Mouse (Mus musculus) mouse trophoblast stem cell (cell line): ENCODE results near the gene Tspyl3.
"Not testable (repeated sequence)": the region's sequence is repeated elsewhere in the genome, so short reads cannot be mapped to it uniquely, and the experiment has no call there.

Experiments used
- in situ Hi-C, 2 experiments: fragments of 300-500 bp; cut with MseI, MboI; formaldehyde crosslinking; loops; 2 replicates in 1 of 2; 3 replicates in 1 of 2; pipeline ENCODE4 v1.15.1; 2025

The Tspyl3 gene

GRCm38 (mm10) chr2:153224946-153225594 lies at the start of gene Tspyl3:
Gene Tspyl3, minus strand, starts transcription at chr2:153225441.
- in situ Hi-C loops: no loop called here

GRCm38 (mm10) chr2:153274919-153275247 lies 49.6 kb upstream of the Tspyl3 start:
- in situ Hi-C loops: no loop called here

DNA sequence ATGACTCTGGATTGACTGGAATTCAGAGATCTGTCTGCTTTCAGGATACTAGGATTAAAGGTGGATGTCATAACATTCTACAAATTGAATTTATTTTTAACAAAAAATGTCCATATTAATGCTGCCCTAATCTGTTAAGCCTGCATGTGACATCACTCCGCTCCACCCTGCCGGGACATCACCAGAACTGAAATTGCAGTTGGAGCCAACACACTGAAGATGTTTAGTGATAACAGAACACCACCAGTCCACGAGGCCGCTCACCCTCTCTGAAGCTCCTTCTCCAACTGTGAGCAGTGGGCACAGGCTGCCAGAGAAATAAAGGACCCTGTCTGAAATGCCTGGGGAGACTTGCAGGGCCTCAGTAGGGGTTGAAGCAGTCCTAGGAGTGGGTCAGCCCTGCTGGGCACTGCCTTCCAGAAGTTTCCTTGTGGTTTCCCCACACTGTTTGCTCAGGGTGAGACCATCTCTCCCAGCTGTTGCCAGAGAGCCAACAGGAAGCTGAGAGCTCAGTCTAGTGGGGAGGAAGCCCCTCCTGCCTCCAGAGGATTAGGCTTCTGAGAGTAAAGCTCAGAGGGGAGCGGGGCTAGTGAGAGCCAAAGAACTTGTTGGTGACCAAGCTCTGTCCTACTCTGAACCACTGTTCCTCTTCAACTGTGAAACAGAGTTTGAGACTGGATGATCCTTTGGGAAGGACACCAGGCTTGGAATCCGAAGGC lies 49.1 kb upstream of the Tspyl3 start:
- in situ Hi-C loops: not testable (repeated sequence)

DNA sequence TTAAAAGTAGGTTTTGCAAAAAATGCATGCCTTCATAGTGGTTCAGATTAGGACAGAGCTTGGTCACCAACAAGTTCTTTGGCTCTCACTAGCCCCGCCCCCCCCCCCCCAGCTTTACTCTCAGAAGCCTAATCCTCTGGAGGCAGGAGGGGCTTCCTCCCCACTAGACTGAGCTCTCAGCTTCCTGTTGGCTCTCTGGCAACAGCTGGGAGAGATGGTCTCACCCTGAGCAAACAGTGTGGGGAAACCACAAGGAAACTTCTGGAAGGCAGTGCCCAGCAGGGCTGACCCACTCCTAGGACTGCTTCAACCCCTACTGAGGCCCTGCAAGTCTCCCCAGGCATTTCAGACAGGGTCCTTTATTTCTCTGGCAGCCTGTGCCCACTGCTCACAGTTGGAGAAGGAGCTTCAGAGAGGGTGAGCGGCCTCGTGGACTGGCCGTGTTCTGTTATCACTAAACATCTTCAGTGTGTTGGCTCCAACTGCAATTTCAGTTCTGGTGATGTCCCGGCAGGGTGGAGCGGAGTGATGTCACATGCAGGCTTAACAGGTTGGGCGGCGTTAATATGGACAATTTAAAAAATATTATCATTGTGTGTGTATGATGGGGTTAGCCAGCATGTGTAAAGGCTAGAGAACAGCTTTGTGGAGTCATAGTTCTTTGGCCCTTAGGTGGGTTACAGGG lies 45.1 kb upstream of the Tspyl3 start:
- in situ Hi-C loops: not testable (repeated sequence)

- in situ Hi-C loops: no loop called here
These were observed 42.1 kb upstream of the Tspyl3 start for GRCm38 (mm10) chr2:153267331-153267730.

- in situ Hi-C loops: no loop called here
These were observed 37.8 kb upstream of the Tspyl3 start for GRCm38 (mm10) chr2:153263053-153263452.

DNA sequence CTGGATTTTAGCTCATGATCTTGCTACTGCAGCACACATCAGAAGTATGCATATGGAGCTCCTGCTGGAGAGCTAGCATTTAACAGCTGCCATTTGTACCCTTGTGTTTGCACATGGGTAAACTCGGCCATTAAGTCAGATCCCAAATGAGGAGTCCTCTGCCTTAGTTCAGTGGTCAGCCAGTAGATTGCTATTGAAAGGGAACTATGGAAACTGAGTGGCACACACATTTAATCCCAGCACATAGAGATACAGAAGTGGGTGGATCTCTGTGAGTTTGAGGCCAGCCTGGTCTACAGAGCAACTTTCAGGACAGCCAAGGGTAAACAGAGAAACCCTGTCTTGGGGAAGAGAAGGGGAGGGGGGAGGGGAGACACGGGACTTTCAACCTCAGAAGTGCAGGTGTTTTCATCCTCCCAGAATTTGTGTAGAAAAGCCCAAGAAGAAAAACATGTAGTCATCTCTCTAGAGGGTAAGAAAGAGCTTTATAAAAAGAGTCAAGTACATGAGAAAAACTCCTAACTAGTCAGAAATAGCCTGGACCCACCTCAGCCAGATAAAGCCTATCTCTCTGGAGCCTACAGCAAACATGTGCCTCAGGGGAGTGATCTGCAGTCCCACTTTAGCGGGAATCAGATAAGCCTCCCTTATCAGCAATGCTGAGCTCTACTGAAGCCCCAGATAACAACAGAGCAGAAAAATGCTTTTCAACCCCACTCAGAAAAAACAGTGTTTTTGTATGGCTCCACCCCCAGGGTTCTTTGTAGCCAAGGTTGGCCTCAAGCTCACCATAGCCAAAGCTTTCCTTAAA lies 34.8 kb upstream of the Tspyl3 start:
- in situ Hi-C loops: no loop called here

- in situ Hi-C loops: no loop called here
These were observed 34.0 kb upstream of the Tspyl3 start for GRCm38 (mm10) chr2:153259030-153259863.

DNA sequence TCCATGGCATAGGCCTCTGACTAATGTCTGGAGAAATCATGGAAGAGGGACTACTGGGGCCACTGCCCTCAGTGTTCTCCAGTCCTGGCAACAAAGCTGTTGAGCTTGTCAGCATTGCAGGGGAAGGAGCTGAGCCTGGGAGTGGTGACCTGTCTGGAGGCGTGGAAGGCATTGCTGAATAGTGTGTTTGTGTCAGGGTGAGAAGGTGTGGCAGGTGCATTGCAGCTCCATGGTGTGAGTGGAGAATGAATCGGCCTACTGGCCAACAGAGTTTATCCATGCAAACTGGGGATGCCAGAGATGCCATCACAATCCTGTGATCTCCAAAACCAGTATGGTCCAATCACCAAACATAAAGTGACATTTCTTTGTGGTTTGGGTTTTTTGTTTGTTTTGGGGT lies 31.4 kb upstream of the Tspyl3 start:
- in situ Hi-C loops: no loop called here

DNA sequence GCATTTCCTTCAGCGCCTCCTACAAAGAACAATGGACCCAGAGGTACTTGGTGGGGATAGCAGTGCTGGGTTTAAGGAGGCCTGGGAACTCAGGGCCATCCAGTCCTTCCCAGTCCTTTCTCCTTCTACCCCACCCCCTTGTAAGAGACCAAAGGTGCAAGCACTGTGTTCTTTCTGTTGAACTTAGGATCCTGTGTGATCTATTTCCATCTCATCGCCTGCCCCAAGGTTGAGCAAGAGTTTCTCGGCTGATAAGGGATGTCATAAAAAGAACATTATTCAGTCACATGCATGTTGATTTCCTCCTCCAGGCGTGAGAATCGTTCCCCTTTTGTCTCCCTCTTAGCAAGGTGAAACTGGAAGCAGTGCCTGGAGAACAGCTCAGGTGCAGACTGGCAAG lies 24.5 kb upstream of the Tspyl3 start:
- in situ Hi-C loops: no loop called here

- in situ Hi-C loops: no loop called here
These were observed 16.9 kb upstream of the Tspyl3 start for GRCm38 (mm10) chr2:153242156-153242555.

DNA sequence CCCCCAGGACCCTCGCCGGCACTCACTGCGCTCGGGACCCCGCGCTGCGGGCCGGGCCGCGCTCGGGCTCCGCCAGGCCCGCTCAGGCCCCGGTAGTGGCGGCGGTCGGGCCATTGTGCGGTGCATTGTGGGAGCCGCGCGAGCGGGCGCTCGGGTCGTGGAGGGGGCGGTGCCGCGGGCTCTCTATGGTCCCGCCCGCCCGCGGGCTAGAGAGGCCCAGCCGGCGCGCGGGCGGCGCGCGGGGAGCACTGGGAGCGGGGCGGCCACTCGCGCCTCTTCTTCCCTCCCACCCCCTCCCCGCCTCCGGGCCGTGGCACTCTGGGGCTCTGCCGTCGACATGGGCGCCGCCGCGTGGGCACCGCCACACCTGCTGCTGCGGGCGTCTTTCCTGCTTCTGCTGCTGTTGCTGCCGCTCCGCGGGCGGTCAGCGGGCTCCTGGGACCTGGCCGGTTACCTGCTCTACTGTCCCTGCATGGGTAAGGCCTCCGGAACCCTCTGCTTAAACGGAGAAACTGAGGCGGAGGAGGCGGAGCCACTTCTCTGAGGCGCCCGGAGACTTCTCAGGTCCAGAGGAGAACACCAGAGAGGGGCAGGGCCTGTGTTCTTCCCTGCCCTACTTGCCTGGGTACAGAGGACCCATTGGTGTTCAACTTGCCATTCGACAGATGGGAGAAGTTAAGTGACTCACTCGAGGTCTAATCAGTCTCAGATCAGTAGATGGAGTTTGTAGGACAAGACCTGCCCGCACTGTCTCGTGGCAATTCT lies 16.2 kb upstream of the Tspyl3 start, which contains the start of the genes Plagl2 and Pofut1:
Plagl2 (minus strand) TSS at position 177 of the 765 bp plus-strand sequence.
Pofut1 (plus strand) TSS at position 284 of the 765 bp plus-strand sequence.
- in situ Hi-C loops: no loop called here

DNA sequence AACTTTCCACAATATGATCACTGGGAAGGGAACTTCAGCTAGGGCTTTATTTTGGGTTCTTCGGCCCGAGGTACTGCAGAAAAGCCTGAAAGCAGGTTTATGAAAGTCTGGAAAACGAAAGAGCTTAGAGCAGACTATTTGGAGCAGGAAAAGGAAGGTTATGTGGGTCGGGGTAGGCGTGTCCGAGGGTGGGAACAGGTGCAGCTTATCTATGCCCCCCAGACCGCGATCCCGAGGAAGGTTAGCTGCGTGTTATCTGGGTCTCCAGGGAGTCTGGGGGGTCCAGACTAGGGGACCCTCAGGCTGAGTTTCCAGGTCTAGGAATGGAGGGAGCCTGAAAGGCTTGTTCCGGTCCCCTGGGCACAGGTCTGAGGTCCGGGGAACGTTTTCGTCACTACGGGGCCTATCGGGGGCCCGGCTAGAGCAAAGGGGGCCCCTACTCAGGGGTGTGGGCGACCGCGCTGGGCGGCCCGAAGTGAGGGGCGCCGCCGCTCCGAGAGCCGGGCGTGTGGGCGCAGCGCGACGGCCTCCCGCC lies 15.5 kb upstream of the Tspyl3 start:
- in situ Hi-C loops: no loop called here

DNA sequence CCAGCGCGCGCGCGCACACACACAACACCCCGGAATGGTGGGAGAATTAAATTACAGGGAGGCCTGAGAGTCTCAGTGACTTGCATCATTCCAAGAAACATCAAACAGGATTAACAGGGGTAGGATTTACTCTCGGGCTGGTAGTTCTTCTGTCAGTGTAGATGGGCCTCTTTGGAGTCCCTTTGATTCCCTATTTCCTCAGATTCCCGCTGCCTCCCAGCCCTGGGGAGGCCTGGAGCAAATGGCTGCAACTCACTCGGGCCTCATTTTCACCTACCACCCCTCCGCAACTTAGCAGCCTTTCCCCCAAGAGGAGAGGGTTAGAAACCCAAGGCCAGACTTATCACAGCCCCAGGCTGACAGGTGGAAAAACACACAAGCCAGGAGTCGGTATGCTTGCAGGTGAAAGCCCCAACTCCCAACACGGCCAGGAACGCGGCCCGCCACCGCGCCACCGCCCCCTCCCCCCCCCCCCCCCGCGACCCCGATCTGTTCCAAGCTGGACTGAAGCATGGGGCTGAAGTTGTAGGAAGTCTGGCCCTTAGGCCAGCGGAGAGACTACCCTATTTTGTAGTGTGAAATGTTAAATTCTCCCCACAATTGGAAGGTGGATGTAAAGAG lies 14.7 kb upstream of the Tspyl3 start:
- in situ Hi-C loops: no loop called here

GRCm38 (mm10) chr2:153239021-153239859 lies 14.0 kb upstream of the Tspyl3 start:
- in situ Hi-C loops: no loop called here

DNA sequence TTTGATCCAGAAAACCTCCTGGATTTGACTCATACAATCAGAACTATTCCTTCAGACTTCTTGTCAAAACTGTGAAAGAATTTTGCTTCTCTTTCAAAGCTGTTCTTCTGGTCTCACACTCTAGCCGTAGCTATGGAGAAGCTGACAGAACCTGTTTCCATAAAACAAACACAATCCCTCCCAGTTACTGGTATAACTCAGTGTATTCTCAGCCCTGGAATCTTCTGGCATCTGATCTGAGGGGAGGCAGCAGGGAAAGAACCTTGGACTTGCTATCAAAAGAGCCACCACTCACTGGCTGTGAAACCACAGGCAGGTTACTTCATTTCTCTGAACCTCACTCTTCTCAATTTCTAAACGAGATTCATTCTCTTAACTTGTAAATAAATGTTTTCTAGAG lies 13.2 kb upstream of the Tspyl3 start:
- in situ Hi-C loops: no loop called here

DNA sequence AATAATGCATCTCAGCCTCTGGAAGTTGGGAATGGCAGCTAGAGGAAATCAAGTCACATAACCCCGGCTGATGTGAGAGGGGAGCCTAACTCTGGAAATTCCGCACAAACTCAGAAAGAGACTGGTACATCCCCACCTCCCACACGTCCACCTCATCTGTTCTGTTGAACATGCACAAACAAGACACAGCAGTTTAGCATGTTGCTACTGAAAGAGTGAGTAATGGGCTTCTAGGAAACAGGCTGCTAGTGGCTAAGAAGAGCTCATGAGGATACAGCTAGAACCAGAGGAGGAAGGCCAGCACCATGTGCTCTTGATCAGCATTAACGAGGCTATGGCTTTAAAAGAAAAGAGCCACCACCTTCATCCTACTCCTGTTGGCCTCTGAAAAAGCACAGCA lies 12.7 kb upstream of the Tspyl3 start:
- in situ Hi-C loops: no loop called here

GRCm38 (mm10) chr2:153237193-153237592 lies 12.0 kb upstream of the Tspyl3 start:
- in situ Hi-C loops: no loop called here

GRCm38 (mm10) chr2:153228523-153228922 lies 3.3 kb upstream of the Tspyl3 start:
- in situ Hi-C loops: no loop called here
